Mouse (Mus musculus): ENCODE measurements around the gene Grin2b.

GRCm38 (mm10) chr6:136042375-136042774 is 130.9 kb downstream of the Grin2b start:
- TF ChIP-seq CTCF (IDR thresholded peaks at IDR 0.05; ENCODE audit: low read depth, low read length) (no peak), POLR2A (IDR thresholded peaks at IDR 0.05; ENCODE audit: extremely low read depth, insufficient read depth, low read length) (no peak)
